Mouse (Mus musculus): ENCODE results near the gene Wasf3. TPM values are rescaled to one million over a fixed set of nuclear protein-coding genes. Genes with fewer than 3 reads are reported as not detected.

The Wasf3 gene
- total and polyA plus RNA-seq, 3 experiments = 0.31 to 0.74 (median 0.34) TPM

- no peak for TF ChIP-seq EP300 (IDR thresholded peaks at IDR 0.05; ENCODE audit: insufficient read depth, low read depth, low read length)
- intact Hi-C loops (cut with DNase I) = no loop called here
- Histone ChIP-seq H3K4me1 (ENCODE audit: control insufficient read depth, insufficient read depth, low read length) (no peaks in the 10 kb centered on the region), H3K4me3 (no peak overlapping the region), H3K36me3 (ENCODE audit: control insufficient read depth, insufficient read depth, low read length) (no peaks in the 10 kb centered on the region), H3K79me2 (replicated peaks; ENCODE audit: control insufficient read depth, insufficient read depth, low read length) (no peaks in the 10 kb centered on the region), H3K27me3 (ENCODE audit: control insufficient read depth, insufficient read depth, low read length) (no peaks in the 10 kb centered on the region), H3K9ac (ENCODE audit: low read depth, low read length) (no peak overlapping the region), H3K27ac (no peak overlapping the region)
- no peak for DNase-seq
- WGBS = 83% methylated on average over 11 of the region's 11 CpGs
Measured at GRCm38 (mm10) chr5:146402311-146402710, 17.5 kb downstream of the Wasf3 start.

- H3K36me3 ChIP-seq (ENCODE audit: control insufficient read depth, insufficient read depth, low read length) = no peaks in the 10 kb centered on the region
- no peak for TF ChIP-seq POLR2A (IDR thresholded peaks at IDR 0.05; ENCODE audit: insufficient read depth, low read depth, low read length)
- WGBS = 52% methylated on average over 2 of the region's 2 CpGs
- H3K79me2 ChIP-seq (replicated peaks; ENCODE audit: control insufficient read depth, insufficient read depth, low read length) = no peaks in the 10 kb centered on the region
- no peak for DNase-seq
- H3K4me1 ChIP-seq (ENCODE audit: control insufficient read depth, insufficient read depth, low read length) = no peaks in the 10 kb centered on the region
- no peak overlapping the region for H3K4me3 ChIP-seq
- H3K9ac ChIP-seq (ENCODE audit: low read depth, low read length) = no peak overlapping the region
- no peaks in the 10 kb centered on the region for H3K27me3 ChIP-seq (ENCODE audit: control insufficient read depth, insufficient read depth, low read length)
- no peak overlapping the region for H3K27ac ChIP-seq
- intact Hi-C loops (cut with DNase I) = no loop called here
Measured at GRCm38 (mm10) chr5:146403923-146404322, 19.1 kb downstream of the Wasf3 start.

GRCm38 (mm10) chr5:146406133-146406532, 21.3 kb downstream of the Wasf3 start:
- Histone ChIP-seq H3K79me2 (replicated peaks; ENCODE audit: control insufficient read depth, insufficient read depth, low read length) (no peaks in the 10 kb centered on the region), H3K4me1 (ENCODE audit: control insufficient read depth, insufficient read depth, low read length) (no peaks in the 10 kb centered on the region), H3K27ac (no peak overlapping the region), H3K36me3 (ENCODE audit: control insufficient read depth, insufficient read depth, low read length) (no peaks in the 10 kb centered on the region), H3K9ac (ENCODE audit: low read depth, low read length) (no peak overlapping the region), H3K27me3 (ENCODE audit: control insufficient read depth, insufficient read depth, low read length) (no peaks in the 10 kb centered on the region), H3K4me3 (no peak overlapping the region)
- TF ChIP-seq CTCF (IDR thresholded peaks at IDR 0.05) = peak; percentile 20
- no peak for TF ChIP-seq POLR2A (IDR thresholded peaks at IDR 0.05; ENCODE audit: insufficient read depth, low read depth, low read length)
- TF ChIP-seq EP300 (IDR thresholded peaks at IDR 0.05; ENCODE audit: insufficient read depth, low read depth, low read length) = no peak
- intact Hi-C loops (cut with DNase I) = no loop called here
- DNase-seq = no peak
- WGBS = 94% methylated on average over 1 of the region's 1 CpGs

GRCm38 (mm10) chr5:146407791-146408190, 23.0 kb downstream of the Wasf3 start:
- H3K4me1 ChIP-seq (ENCODE audit: control insufficient read depth, insufficient read depth, low read length) = no peaks in the 10 kb centered on the region
- WGBS = 61% methylated on average over 3 of the region's 3 CpGs

GRCm38 (mm10) chr5:146408604-146409003, 23.8 kb downstream of the Wasf3 start:
- H3K36me3 ChIP-seq (ENCODE audit: control insufficient read depth, insufficient read depth, low read length) = no peaks in the 10 kb centered on the region
- no peak overlapping the region for H3K27ac ChIP-seq
- no peaks in the 10 kb centered on the region for H3K27me3 ChIP-seq (ENCODE audit: control insufficient read depth, insufficient read depth, low read length)
- no peak for TF ChIP-seq CTCF (IDR thresholded peaks at IDR 0.05)
- TF ChIP-seq EP300 (IDR thresholded peaks at IDR 0.05; ENCODE audit: insufficient read depth, low read depth, low read length) = no peak
- TF ChIP-seq POLR2A (IDR thresholded peaks at IDR 0.05; ENCODE audit: insufficient read depth, low read depth, low read length) = no peak
- no peaks in the 10 kb centered on the region for H3K4me1 ChIP-seq (ENCODE audit: control insufficient read depth, insufficient read depth, low read length)
- DNase-seq = no peak
- 85% methylated on average over 8 of the region's 8 CpGs for WGBS
- no peak overlapping the region for H3K9ac ChIP-seq (ENCODE audit: low read depth, low read length)
- H3K79me2 ChIP-seq (replicated peaks; ENCODE audit: control insufficient read depth, insufficient read depth, low read length) = no peaks in the 10 kb centered on the region
- intact Hi-C loops (cut with DNase I) = no loop called here
- H3K4me3 ChIP-seq = no peak overlapping the region

More at GRCm38 (mm10) chr5:146407791-146408190, 23.0 kb downstream of the Wasf3 start:
- intact Hi-C loops (cut with DNase I) = no loop called here
- Histone ChIP-seq H3K79me2 (replicated peaks; ENCODE audit: control insufficient read depth, insufficient read depth, low read length) (no peaks in the 10 kb centered on the region), H3K36me3 (ENCODE audit: control insufficient read depth, insufficient read depth, low read length) (no peaks in the 10 kb centered on the region), H3K9ac (ENCODE audit: low read depth, low read length) (no peak overlapping the region), H3K27me3 (ENCODE audit: control insufficient read depth, insufficient read depth, low read length) (no peaks in the 10 kb centered on the region), H3K27ac (no peak overlapping the region), H3K4me3 (no peak overlapping the region)
- DNase-seq = no peak
- no peak for TF ChIP-seq CTCF (IDR thresholded peaks at IDR 0.05)
- no peak for TF ChIP-seq EP300 (IDR thresholded peaks at IDR 0.05; ENCODE audit: insufficient read depth, low read depth, low read length)
- TF ChIP-seq POLR2A (IDR thresholded peaks at IDR 0.05; ENCODE audit: insufficient read depth, low read depth, low read length) = no peak

- TF ChIP-seq EP300 (IDR thresholded peaks at IDR 0.05; ENCODE audit: insufficient read depth, low read depth, low read length) = no peak
- TF ChIP-seq CTCF (IDR thresholded peaks at IDR 0.05) = no peak
- no peak for TF ChIP-seq POLR2A (IDR thresholded peaks at IDR 0.05; ENCODE audit: insufficient read depth, low read depth, low read length)
- no peak overlapping the region for H3K9ac ChIP-seq (ENCODE audit: low read depth, low read length)
- no peaks in the 10 kb centered on the region for H3K79me2 ChIP-seq (replicated peaks; ENCODE audit: control insufficient read depth, insufficient read depth, low read length)
- H3K36me3 ChIP-seq (ENCODE audit: control insufficient read depth, insufficient read depth, low read length) = no peaks in the 10 kb centered on the region
- no peak overlapping the region for H3K4me3 ChIP-seq
- H3K27ac ChIP-seq = no peak overlapping the region
- intact Hi-C loops (cut with DNase I) = no loop called here
- H3K4me1 ChIP-seq (ENCODE audit: control insufficient read depth, insufficient read depth, low read length) = no peaks in the 10 kb centered on the region
- DNase-seq = no peak
- H3K27me3 ChIP-seq (ENCODE audit: control insufficient read depth, insufficient read depth, low read length) = no peaks in the 10 kb centered on the region
- 84% methylated on average over 4 of the region's 4 CpGs for WGBS
Measured at GRCm38 (mm10) chr5:146410821-146411220, 26.0 kb downstream of the Wasf3 start.

Measured in heart, adult 2 months (tissue).